Mouse (Mus musculus) effector memory CD4-positive, alpha-beta T cell, adult 7 months (primary cell): ENCODE data around the gene Sh3glb1. TPM values are rescaled to one million over a fixed set of nuclear protein-coding genes. Genes with fewer than 3 reads are reported as not detected.

Experiments used
- polyA plus RNA-seq: library from polyadenylated mRNA; unstranded; fragments of 100-300 nt; shearing (Covaris generic); gene quantifications from one replicate; pipeline ENCODE4 v1.2.1, GENCODE M21; 2017

Gene Sh3glb1
- polyA plus RNA-seq, result 208 TPM

GRCm38 (mm10) chr3:144719901-144720747 is at the start of gene Sh3glb1:
Sh3glb1 (minus strand) TSS chr3:144720335.

GRCm38 (mm10) chr3:144760592-144761309 is 40.6 kb upstream of the Sh3glb1 start, which contains the start of gene Clca3a1:
Clca3a1 (minus strand) TSS chr3:144760977.

Other genes with a start within 250 kb of the Sh3glb1 start
- gene Hs2st1, start 150.2 kb downstream of the Sh3glb1 start, polyA plus RNA-seq, result 12.7 TPM
- 301 TPM for gene Selenof, start 150.0 kb downstream of the Sh3glb1 start, polyA plus RNA-seq
- gene Clca3a1, start 40.6 kb upstream of the Sh3glb1 start, polyA plus RNA-seq, result not detected
- 0.13 TPM for gene Clca3a2, start 99.2 kb upstream of the Sh3glb1 start, polyA plus RNA-seq
- gene Clca3b, start 129.0 kb upstream of the Sh3glb1 start, polyA plus RNA-seq, result not detected
- gene Clca4b, start 212.2 kb upstream of the Sh3glb1 start, polyA plus RNA-seq, result not detected